Mouse (Mus musculus): ENCODE data around the gene Epb41l3.

DNA sequence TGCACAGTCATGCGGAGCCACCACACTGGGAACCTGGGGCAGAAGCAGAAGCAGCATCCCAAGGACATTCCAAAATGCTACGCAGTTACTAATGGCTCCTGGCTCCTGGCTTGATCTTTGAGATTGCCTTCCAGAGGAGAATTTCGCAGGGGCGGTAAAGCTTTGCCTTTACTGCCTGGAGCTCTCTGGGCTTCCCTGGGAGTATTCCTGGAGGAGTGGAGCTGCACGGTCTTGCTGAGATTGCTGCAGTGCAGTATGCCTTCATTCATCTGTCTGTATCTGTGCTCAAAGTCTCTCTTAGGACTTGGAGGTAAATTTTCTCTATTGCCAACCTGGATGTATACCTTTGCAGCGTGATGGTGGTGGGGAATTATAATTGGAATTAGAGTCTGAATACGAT lies 52.0 kb downstream of the Epb41l3 start:
- TF ChIP-seq CHD2 (IDR thresholded peaks at IDR 0.05; ENCODE audit: low read depth, low read length) (no peak), HCFC1 (IDR thresholded peaks at IDR 0.05; ENCODE audit: borderline replicate concordance, insufficient read depth, low read length) (no peak), ZC3H11A (IDR thresholded peaks at IDR 0.05; ENCODE audit: borderline replicate concordance, low read depth, low read length) (no peak)

Measured in ES-E14 (cell line).